Mouse (Mus musculus) E14TG2a.4 (cell line): ENCODE results near the gene Mnx1.

ENCODE experiments used
- CTCF ChIP-seq: conservative IDR thresholded peaks from 2 replicates; pipeline ENCODE4 v1.5.1; 2014; ENCODE audit warnings: low read length
- POU5F1 ChIP-seq: IDR thresholded peaks from 2 replicates; pipeline ENCODE4 v1.6.1; 2014; ENCODE audit warnings: low read length, borderline replicate concordance

DNA sequence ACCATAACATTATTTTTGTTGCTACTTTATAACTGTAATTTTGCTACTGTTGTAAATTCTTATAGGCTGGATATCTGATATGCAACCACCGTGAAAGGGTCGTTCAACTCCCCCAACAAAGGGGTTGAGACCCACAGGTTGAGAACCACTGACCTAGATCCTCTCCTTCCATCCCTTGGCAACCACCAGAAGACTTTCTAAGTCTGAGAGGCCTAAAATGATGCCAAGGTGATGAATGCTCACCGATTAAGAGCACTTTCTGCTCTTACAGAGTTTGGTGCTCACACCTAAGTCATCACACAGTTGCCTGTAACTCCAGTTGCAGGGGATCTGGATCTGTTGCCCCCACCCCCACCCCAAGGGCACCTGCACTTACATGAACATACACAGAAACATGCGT, 8.8 kb downstream of the Mnx1 start:
- TF ChIP-seq CTCF (no peak), POU5F1 (no peak)
